Mouse (Mus musculus) limb, embryonic 12.5 days (tissue): ENCODE data around the gene Msantd1. TPM values are rescaled to one million over a fixed set of nuclear protein-coding genes. Genes with fewer than 3 reads are reported as not detected.

Experiments
- polyA plus RNA-seq: library from polyadenylated mRNA; unstranded; fragments of >200 nt; fragmentation: Nextera tagmentation; extraction: Ambion mirVana; gene quantifications from 2 replicates; pipeline ENCODE4 v1.2.1, GENCODE M21; 2016

Gene Msantd1
- polyA plus RNA-seq, 1 experiment from 2014 or later, result 0.73 TPM

Other genes with a start within 250 kb of the Msantd1 start
- gene Nop14, start 247.9 kb upstream of the Msantd1 start, polyA plus RNA-seq, result 30.9 and 32.7 TPM in 2 replicates
- 4.0 and 4.3 TPM in 2 replicates for gene Grk4, start 247.6 kb upstream of the Msantd1 start, polyA plus RNA-seq
- 18.2 and 18.5 TPM in 2 replicates for gene Htt, start 146.3 kb upstream of the Msantd1 start, polyA plus RNA-seq
- 57.3 and 59.7 TPM in 2 replicates for gene Rgs12, start 41.4 kb downstream of the Msantd1 start, polyA plus RNA-seq
- 0.24 and 0.59 TPM in 2 replicates for gene Hgfac, start 133.5 kb downstream of the Msantd1 start, polyA plus RNA-seq
- gene Dok7, start 148.8 kb downstream of the Msantd1 start, polyA plus RNA-seq, result 2.6 and 2.9 TPM in 2 replicates
- 83.5 and 93.0 TPM in 2 replicates for gene Lrpap1, start 197.8 kb downstream of the Msantd1 start, polyA plus RNA-seq